Mouse (Mus musculus) B cell, adult 2 months (primary cell): ENCODE measurements at regions not wholly inside any gene's neighbourhood (a gene's known extent, or its start where the extent isn't known, plus 50 kb on each side); places are given as distances from the start of the nearest gene placed in this dataset.

Experiments
- DNase-seq, 2 experiments: peaks; one replicate each; pipeline ENCODE4 v3.0.0; 2022

DNA sequence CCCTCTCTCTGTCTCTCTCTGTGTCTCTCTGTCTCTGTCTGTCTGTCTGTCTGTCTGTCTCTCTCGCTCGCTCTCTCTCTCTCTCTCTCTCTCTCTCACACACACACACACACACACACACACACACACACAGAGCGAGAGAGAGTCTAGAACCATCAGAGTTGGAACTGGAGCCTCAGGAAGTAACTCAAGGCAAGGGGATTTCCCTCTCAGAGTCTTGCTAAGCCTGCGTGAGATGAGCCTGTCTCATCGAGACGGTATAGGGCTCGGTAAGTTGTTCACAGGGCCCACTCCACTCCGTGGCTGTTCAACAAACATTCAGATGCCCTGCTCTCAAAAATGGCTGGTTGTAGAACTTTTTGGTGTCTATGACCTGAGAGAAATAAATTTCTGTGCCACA lies 405.4 kb downstream of the Sox9 start:
- DNase-seq = no peak

DNA sequence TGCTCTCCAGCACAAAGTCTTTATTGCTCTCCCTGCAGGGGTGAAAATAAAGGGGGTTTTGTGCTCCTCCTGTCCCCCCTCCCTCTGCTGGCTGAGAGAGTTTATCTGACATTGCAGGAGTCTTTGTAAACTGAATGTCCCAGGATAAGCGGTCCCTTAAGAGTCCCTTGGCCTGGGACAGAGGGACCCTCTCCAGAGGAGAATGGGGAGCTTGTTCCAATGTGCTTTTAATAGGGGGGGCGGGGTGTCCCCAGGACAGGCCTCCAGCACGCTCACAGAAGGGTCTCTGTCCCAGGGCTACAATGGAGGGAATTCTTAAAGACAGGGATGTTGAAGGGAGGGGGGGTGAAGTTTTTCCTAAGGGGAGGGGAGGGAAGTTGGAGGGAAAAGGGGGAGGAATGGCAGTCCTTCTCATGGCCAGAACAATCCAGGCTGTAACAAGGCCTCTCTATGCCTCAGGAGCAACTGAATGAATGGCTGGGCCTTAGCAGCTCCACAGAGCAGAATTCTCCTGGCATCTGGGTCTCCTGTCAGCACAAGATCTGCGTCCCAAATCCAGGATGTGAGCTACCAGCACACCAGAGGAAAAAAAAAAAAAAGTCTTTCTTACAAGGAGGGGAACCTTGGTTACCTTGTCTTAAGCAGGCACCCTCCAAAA lies 406.4 kb downstream of the Sox9 start:
- no peak for DNase-seq

DNA sequence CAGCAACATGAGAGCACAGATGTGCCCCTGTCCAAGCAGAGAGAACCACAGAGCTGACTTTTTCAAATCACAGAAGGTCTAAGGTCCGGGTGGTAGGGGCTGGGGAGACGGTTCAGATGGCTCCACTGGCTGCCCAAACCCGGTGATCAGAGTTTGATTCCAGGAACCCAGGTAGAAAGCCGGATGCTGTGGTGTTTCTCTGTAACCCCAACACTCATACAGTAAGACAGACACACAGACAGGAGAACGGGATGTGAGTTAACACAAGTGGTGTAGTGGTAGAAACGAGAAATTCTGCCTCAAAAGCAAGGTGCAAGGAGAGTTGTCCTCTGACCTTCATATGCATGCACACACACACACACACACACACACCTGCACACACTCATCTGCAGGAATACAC lies 408.0 kb downstream of the Sox9 start:
- DNase-seq = no peak

DNA sequence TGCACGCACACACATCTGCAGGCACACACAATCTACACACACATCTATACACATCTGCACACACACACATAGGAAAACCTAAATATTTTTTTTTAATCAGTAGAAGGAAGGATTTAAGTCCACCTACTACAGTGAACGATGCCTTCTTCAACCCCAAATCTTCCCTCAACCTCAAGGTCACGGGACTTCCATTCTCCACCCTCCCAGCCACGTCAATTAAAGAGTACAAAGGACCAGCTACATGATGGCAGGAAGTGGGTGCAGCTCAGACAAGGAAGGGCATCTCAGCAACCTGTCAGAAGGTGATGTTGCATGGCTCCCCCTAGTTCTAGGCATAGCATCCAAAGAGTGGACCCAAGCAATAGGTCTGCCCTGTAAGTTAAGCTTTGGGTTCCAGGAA lies 408.5 kb downstream of the Sox9 start:
- DNase-seq = no peak

DNA sequence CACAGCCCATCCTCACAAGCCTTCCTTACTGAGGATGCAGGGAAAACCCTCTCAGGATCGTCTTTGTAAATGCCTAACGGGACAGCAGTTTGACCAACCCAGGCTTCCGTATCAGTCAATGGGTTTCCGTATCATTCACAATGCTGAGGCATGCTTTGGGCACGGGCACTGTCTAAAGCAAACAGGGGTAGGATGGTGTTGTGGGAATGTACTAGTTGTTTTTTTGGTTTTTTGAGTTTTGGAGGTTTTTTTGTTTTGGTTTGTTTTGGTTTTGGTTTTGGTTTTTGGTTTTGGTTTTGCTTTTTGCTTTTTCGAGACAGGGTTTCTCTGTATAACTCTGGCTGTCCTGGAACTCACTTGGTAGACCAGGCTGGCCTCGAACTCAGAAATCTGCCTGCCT lies 409.0 kb downstream of the Sox9 start:
- DNase-seq = no peak

DNA sequence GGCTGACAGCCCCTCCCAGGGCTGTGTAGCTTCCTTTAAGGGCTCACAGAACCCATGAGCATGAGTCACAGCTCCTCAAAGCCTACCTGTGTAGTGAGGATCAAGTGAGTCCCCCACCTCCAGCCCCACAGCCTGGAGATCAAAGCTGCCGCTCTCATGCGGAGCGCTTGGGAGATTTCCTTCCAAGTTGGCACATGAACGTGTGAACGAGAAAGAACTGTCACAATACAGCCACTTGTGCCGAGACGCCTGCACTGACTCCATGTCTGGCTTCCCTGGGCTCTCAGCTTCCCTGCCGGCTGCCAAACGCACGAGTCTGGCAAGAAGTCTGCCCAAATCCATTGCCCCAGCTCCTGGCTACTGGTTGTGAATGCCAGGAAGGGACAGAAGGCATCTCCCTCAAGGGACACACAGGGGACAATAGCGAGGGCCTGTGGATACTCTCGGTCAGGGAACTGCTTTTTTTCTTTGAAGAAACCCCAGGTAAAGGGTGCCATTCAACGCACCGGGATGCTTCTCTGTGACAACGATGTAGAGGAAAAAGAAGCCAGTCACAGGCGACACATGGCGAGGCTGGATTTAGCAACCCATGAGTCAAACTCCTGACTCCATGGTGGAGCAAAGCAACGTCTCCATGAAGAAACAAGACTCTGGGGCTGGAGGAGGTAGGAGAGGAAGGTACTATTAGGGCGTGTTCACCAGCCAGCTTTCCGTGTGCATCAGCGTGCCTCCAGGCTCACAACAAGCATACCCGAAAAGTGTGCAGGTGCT lies 410.2 kb downstream of the Sox9 start:
- DNase-seq = no peak

DNA sequence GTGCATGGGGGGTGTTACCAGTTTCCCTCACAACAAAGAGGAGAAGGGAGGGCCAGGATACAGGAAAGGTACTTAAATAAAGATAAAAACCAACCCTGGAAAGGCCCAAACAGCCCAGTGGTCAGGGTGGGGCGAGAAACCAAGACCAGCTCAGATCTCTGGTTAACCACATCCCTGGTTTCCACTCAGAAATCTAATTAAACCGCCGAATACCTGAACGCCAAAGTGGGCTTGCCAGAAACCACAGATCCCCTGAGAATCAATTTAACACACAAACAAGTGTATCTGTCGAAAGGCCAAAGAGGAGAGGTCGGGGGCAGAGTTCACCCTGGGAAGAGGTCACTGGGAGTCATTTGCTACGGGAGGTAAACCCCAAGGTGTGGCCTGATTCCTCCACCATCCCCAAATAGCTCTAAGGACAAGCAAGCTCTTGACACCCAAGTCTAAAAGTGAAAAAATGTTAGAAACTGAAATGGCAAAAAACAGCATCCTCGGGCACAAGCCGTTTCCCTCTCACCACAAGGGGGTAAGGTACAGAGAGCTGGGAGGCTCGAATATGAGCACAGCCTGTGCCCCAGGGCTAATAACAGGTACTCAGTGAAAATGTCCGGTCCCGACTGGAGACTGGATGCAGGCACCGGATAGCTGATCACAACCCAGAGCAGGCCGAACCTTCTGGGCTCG lies 412.3 kb downstream of the Sox9 start:
- no peak for DNase-seq
